Mouse (Mus musculus) brain, embryonic 14.5 days (tissue): Measurements from ENCODE around the gene Tespa1.

Source experiments
- CTCF ChIP-seq: fragments of 200-500 bp; IDR thresholded peaks from 2 replicates; pipeline ENCODE4 v1.5.1; 2012; ENCODE audit warnings: inconsistent platforms, mild to moderate bottlenecking, moderate library complexity, borderline replicate concordance; ENCODE audit not compliant: insufficient read depth, insufficient read length; ENCODE audit errors: extremely low read depth
- POLR2A ChIP-seq: fragments of 200-500 bp; IDR thresholded peaks from 2 replicates; pipeline ENCODE4 v1.6.1; 2012; ENCODE audit warnings: mild to moderate bottlenecking, inconsistent platforms, borderline replicate concordance; ENCODE audit not compliant: poor library complexity, insufficient read depth, insufficient read length, severe bottlenecking; ENCODE audit errors: extremely low read depth

GRCm38 (mm10) chr10:130315846-130316245 is 6.8 kb upstream of the Tespa1 start:
- TF ChIP-seq CTCF (no peak), POLR2A (no peak)
